Mouse (Mus musculus) kidney, adult 10 weeks (tissue): ENCODE data around the gene Ccdc8. TPM values are rescaled to one million over a fixed set of nuclear protein-coding genes. Genes with fewer than 3 reads are reported as not detected.

Experiments used
- polyA plus RNA-seq: library from polyadenylated mRNA; stranded (reverse); fragments of 350-450 nt; fragmentation: Illumina TruSeq; extraction: RNeasy Lipid Tissue Mini Kit (QIAGEN cat#74804); gene quantifications from one replicate; pipeline ENCODE4 v1.2.3, GENCODE M21; 2014; ENCODE audit warnings: low read depth, low replicate concordance

Ccdc8 gene
- polyA plus RNA-seq = 0.16 TPM

GRCm38 (mm10) chr7:16992451-16992807 lies at the start of gene Ccdc8:
TSS of gene Ccdc8 (plus strand) at chr7:16992708.

GRCm38 (mm10) chr7:16944061-16944807 lies 48.3 kb upstream of the Ccdc8 start, which contains the start of gene Pnmal2:
TSS of gene Pnmal2 (plus strand) at chr7:16944682.

GRCm38 (mm10) chr7:16959539-16960187 lies 32.8 kb upstream of the Ccdc8 start, which contains the start of gene Pnmal1:
TSS of gene Pnmal1 (plus strand) at chr7:16959679.

GRCm38 (mm10) chr7:16982859-16983568 lies 9.5 kb upstream of the Ccdc8 start, which contains the start of gene Gm42372:
TSS of gene Gm42372 (plus strand) at chr7:16983086.

GRCm38 (mm10) chr7:17027588-17028343 lies 35.3 kb downstream of the Ccdc8 start, which contains the start of gene Ppp5c:
TSS of gene Ppp5c (minus strand) at chr7:17027924.

Other genes with a start within 250 kb of the Ccdc8 start
- 11.7 TPM for gene Slc1a5, start 211.4 kb upstream of the Ccdc8 start, polyA plus RNA-seq
- gene Strn4, start 176.8 kb upstream of the Ccdc8 start, polyA plus RNA-seq = 12.7 TPM
- 8.0 TPM for gene Fkrp, start 176.0 kb upstream of the Ccdc8 start, polyA plus RNA-seq
- 0.28 TPM for gene Prkd2, start 149.8 kb upstream of the Ccdc8 start, polyA plus RNA-seq
- 0.28 TPM for gene Dact3, start 117.4 kb upstream of the Ccdc8 start, polyA plus RNA-seq
- not detected for gene Gng8, start 100.9 kb upstream of the Ccdc8 start, polyA plus RNA-seq
- 1.7 TPM for gene Ptgir, start 86.2 kb upstream of the Ccdc8 start, polyA plus RNA-seq
- gene Calm3, start 68.6 kb upstream of the Ccdc8 start, polyA plus RNA-seq = 28.8 TPM
- 0.69 TPM for gene Pnmal2, start 48.0 kb upstream of the Ccdc8 start, polyA plus RNA-seq
- gene Pnmal1, start 33.0 kb upstream of the Ccdc8 start, polyA plus RNA-seq = not detected
- gene Gm42372, start 9.6 kb upstream of the Ccdc8 start, polyA plus RNA-seq = not detected
- 17.1 TPM for gene Ppp5c, start 35.2 kb downstream of the Ccdc8 start, polyA plus RNA-seq
- gene Hif3a, start 69.7 kb downstream of the Ccdc8 start, polyA plus RNA-seq = 0.49 TPM
- 0.16 TPM for gene Psg16, start 81.3 kb downstream of the Ccdc8 start, polyA plus RNA-seq
- gene Ceacam3, start 157.6 kb downstream of the Ccdc8 start, polyA plus RNA-seq = 0.40 TPM
- gene Psg29, start 210.8 kb downstream of the Ccdc8 start, polyA plus RNA-seq = not detected